Mouse (Mus musculus): ENCODE results near the gene Pgap1. TPM values are rescaled to one million over a fixed set of nuclear protein-coding genes. Genes with fewer than 3 reads are reported as not detected.

Gene Pgap1
- polyA plus RNA-seq, 1 experiment, result 3.1 TPM

GRCm38 (mm10) chr1:54563923-54564322, 6.4 kb upstream of the Pgap1 start:
- DNase-seq (ENCODE audit: low read depth in 1 of 2, low spot score in 2 of 2), result no peak
- no peak overlapping the region for H3K27ac ChIP-seq (ENCODE audit: insufficient read depth, low read length)
- H3K27me3 ChIP-seq (ENCODE audit: control insufficient read depth, insufficient read depth, low read length), result no peaks in the 10 kb centered on the region
- no peak for TF ChIP-seq CTCF (IDR thresholded peaks at IDR 0.05; ENCODE audit: extremely low read depth, insufficient read depth, insufficient read length, insufficient replicate concordance)
- no peak for TF ChIP-seq POLR2A (IDR thresholded peaks at IDR 0.05; ENCODE audit: low read depth, low read length)
- H3K4me1 ChIP-seq (ENCODE audit: control insufficient read depth, insufficient read depth, insufficient read length), result 0 out of 2 replicates have a peak, but pooled peaks cover 2% of the 10 kb centered on the region
- WGBS, result 63% methylated on average over 6 of the region's 6 CpGs
- no peaks in the 10 kb centered on the region for H3K36me3 ChIP-seq (ENCODE audit: control insufficient read depth, insufficient read depth, low read length)
- H3K4me3 ChIP-seq (ENCODE audit: extremely low read depth, insufficient read depth, insufficient read length), result no peak overlapping the region

GRCm38 (mm10) chr1:54556586-54557221, 780 bp downstream of the Pgap1 start:
- TF ChIP-seq CTCF (IDR thresholded peaks at IDR 0.05; ENCODE audit: extremely low read depth, insufficient read depth, insufficient read length, insufficient replicate concordance), result no peak
- no peak for TF ChIP-seq POLR2A (IDR thresholded peaks at IDR 0.05; ENCODE audit: low read depth, low read length)
- 11% methylated on average over 18 of the region's 18 CpGs for WGBS
- H3K4me3 ChIP-seq (ENCODE audit: extremely low read depth, insufficient read depth, insufficient read length), result peak overlapping the region; percentile 94
- no peaks in the 10 kb centered on the region for H3K27me3 ChIP-seq (ENCODE audit: control insufficient read depth, insufficient read depth, low read length)
- no peaks in the 10 kb centered on the region for H3K36me3 ChIP-seq (ENCODE audit: control insufficient read depth, insufficient read depth, low read length)
- peak overlapping the region; percentile 80 for H3K27ac ChIP-seq (ENCODE audit: insufficient read depth, low read length)
- no peak for DNase-seq (ENCODE audit: low read depth in 1 of 2, low spot score in 2 of 2)
- peaks cover 6% of the 10 kb centered on the region; the same call in 1 of the 2 replicates for H3K4me1 ChIP-seq (ENCODE audit: control insufficient read depth, insufficient read depth, insufficient read length)

GRCm38 (mm10) chr1:54555364-54556140, 1.9 kb downstream of the Pgap1 start:
- Histone ChIP-seq H3K36me3 (ENCODE audit: control insufficient read depth, insufficient read depth, low read length) (peaks cover 3% of the 10 kb centered on the region), H3K4me1 (ENCODE audit: control insufficient read depth, insufficient read depth, insufficient read length) (peaks cover 6% of the 10 kb centered on the region; the same call in 1 of the 2 replicates), H3K4me3 (ENCODE audit: extremely low read depth, insufficient read depth, insufficient read length) (no peak overlapping the region; the same call in 1 of the 2 replicates), H3K27me3 (ENCODE audit: control insufficient read depth, insufficient read depth, low read length) (no peaks in the 10 kb centered on the region), H3K27ac (ENCODE audit: insufficient read depth, low read length) (no peak overlapping the region)
- no peak for DNase-seq (ENCODE audit: low read depth in 1 of 2, low spot score in 2 of 2)
- WGBS, result 77% methylated on average over 4 of the region's 4 CpGs
- TF ChIP-seq POLR2A (IDR thresholded peaks at IDR 0.05; ENCODE audit: low read depth, low read length), result no peak
- no peak for TF ChIP-seq CTCF (IDR thresholded peaks at IDR 0.05; ENCODE audit: extremely low read depth, insufficient read depth, insufficient read length, insufficient replicate concordance)

GRCm38 (mm10) chr1:54552621-54553020, 4.9 kb downstream of the Pgap1 start:
- DNase-seq (ENCODE audit: low read depth in 1 of 2, low spot score in 2 of 2), result no peak
- 88% methylated on average over 2 of the region's 2 CpGs for WGBS

GRCm38 (mm10) chr1:54545200-54545599, 12.3 kb downstream of the Pgap1 start:
- DNase-seq (ENCODE audit: low read depth in 1 of 2, low spot score in 2 of 2), result no peak
- H3K4me1 ChIP-seq (ENCODE audit: control insufficient read depth, insufficient read depth, insufficient read length), result no peaks in the 10 kb centered on the region
- no peak overlapping the region for H3K27ac ChIP-seq (ENCODE audit: insufficient read depth, low read length)
- 91% methylated on average over 9 of the region's 9 CpGs for WGBS
- TF ChIP-seq POLR2A (IDR thresholded peaks at IDR 0.05; ENCODE audit: low read depth, low read length) (no peak), CTCF (IDR thresholded peaks at IDR 0.05; ENCODE audit: extremely low read depth, insufficient read depth, insufficient read length, insufficient replicate concordance) (no peak)
- H3K36me3 ChIP-seq (ENCODE audit: control insufficient read depth, insufficient read depth, low read length), result peaks cover 18% of the 10 kb centered on the region
- H3K4me3 ChIP-seq (ENCODE audit: extremely low read depth, insufficient read depth, insufficient read length), result no peak overlapping the region
- H3K27me3 ChIP-seq (ENCODE audit: control insufficient read depth, insufficient read depth, low read length), result no peaks in the 10 kb centered on the region

More at GRCm38 (mm10) chr1:54552621-54553020, 4.9 kb downstream of the Pgap1 start:
- peaks cover 2% of the 10 kb centered on the region; the same call in 1 of the 2 replicates for H3K4me1 ChIP-seq (ENCODE audit: control insufficient read depth, insufficient read depth, insufficient read length)
- H3K36me3 ChIP-seq (ENCODE audit: control insufficient read depth, insufficient read depth, low read length), result peaks cover 12% of the 10 kb centered on the region
- H3K27me3 ChIP-seq (ENCODE audit: control insufficient read depth, insufficient read depth, low read length), result no peaks in the 10 kb centered on the region
- no peak overlapping the region for H3K4me3 ChIP-seq (ENCODE audit: extremely low read depth, insufficient read depth, insufficient read length)
- H3K27ac ChIP-seq (ENCODE audit: insufficient read depth, low read length), result no peak overlapping the region
- TF ChIP-seq CTCF (IDR thresholded peaks at IDR 0.05; ENCODE audit: extremely low read depth, insufficient read depth, insufficient read length, insufficient replicate concordance), result no peak
- no peak for TF ChIP-seq POLR2A (IDR thresholded peaks at IDR 0.05; ENCODE audit: low read depth, low read length)

- Histone ChIP-seq H3K27ac (ENCODE audit: insufficient read depth, low read length) (no peak overlapping the region), H3K4me1 (ENCODE audit: control insufficient read depth, insufficient read depth, insufficient read length) (no peaks in the 10 kb centered on the region), H3K4me3 (ENCODE audit: extremely low read depth, insufficient read depth, insufficient read length) (no peak overlapping the region), H3K36me3 (ENCODE audit: control insufficient read depth, insufficient read depth, low read length) (peaks cover 17% of the 10 kb centered on the region), H3K27me3 (ENCODE audit: control insufficient read depth, insufficient read depth, low read length) (no peaks in the 10 kb centered on the region)
- TF ChIP-seq CTCF (IDR thresholded peaks at IDR 0.05; ENCODE audit: extremely low read depth, insufficient read depth, insufficient read length, insufficient replicate concordance) (no peak), POLR2A (IDR thresholded peaks at IDR 0.05; ENCODE audit: low read depth, low read length) (no peak)
- 91% methylated on average over 2 of the region's 2 CpGs for WGBS
- no peak for DNase-seq (ENCODE audit: low read depth in 1 of 2, low spot score in 2 of 2)
Observed at GRCm38 (mm10) chr1:54542920-54543319, 14.6 kb downstream of the Pgap1 start.

Data from spleen, adult 2 months (tissue).